Mouse (Mus musculus) B cell, adult (primary cell): ENCODE measurements around the gene Larp4b. TPM values are rescaled to one million over a fixed set of nuclear protein-coding genes. Genes with fewer than 3 reads are reported as not detected.

Experiments used
- total RNA-seq: library from RNA; stranded (reverse); gene quantifications from 4 replicates; pipeline ENCODE4 v1.2.4, GENCODE M21; 2023; ENCODE audit not compliant: inconsistent age

Larp4b gene
- 63.6 to 76.2 TPM (median 71.3 TPM) in 4 replicates for total RNA-seq

GRCm38 (mm10) chr13:9093316-9094155 is at the start of gene Larp4b:
Larp4b (plus strand) TSS chr13:9093881.

Other genes starting within 250 kb of the Larp4b start
- gene Wdr37, start 222.0 kb upstream of the Larp4b start, total RNA-seq: 45.2 to 55.9 TPM (median 46.3 TPM) in 4 replicates
- gene Idi1, start 208.4 kb upstream of the Larp4b start, total RNA-seq: 12.9 to 15.2 TPM (median 13.7 TPM) in 4 replicates
- not detected in 4 replicates for gene Gm9745, start 145.7 kb upstream of the Larp4b start, total RNA-seq
- not detected in 4 replicates for gene Idi2, start 141.0 kb upstream of the Larp4b start, total RNA-seq
- 89.0 to 108 TPM (median 108 TPM) in 4 replicates for gene Gtpbp4, start 97.8 kb upstream of the Larp4b start, total RNA-seq
- gene Dip2c, start 182.6 kb downstream of the Larp4b start, total RNA-seq: 2.8 to 3.3 TPM (median 3.1 TPM) in 4 replicates